Mouse (Mus musculus) layer of hippocampus, postnatal 14 days (tissue): ENCODE measurements around the gene Epn2. TPM values are rescaled to one million over a fixed set of nuclear protein-coding genes. Genes with fewer than 3 reads are reported as not detected.

Source experiments
- DNase-seq, 2 experiments: peaks; one replicate each; pipeline ENCODE4 v3.0.0; 2021 to 2022; ENCODE audit warnings: low spot score in 2 of 2, mixed read lengths in 1 of 2
- long read RNA-seq, 2 experiments: library from polyadenylated mRNA; stranded (forward); transcript quantifications; one replicate each; pipeline ENCODE4 v2.0.0; 2021
- total RNA-seq, 2 experiments: library from RNA; stranded (reverse); gene quantifications; 2 replicates each; pipeline ENCODE4 v1.2.3; 2021

Gene Epn2
- 100 to 1,000 TPM; 147 to 158 TPM for total RNA-seq
- long read RNA-seq, experiment 1, full-length matches to known transcripts, result 27 of 137 reads
- long read RNA-seq, experiment 1, partial matches to known transcripts, result 40 of 137 reads
- long read RNA-seq, experiment 1, other reads (novel, unspliced or antisense), result 70 of 137 reads
- long read RNA-seq, experiment 2, full-length matches to known transcripts, result 14 of 107 reads
- long read RNA-seq, experiment 2, partial matches to known transcripts, result 31 of 107 reads
- long read RNA-seq, experiment 2, other reads (novel, unspliced or antisense), result 62 of 107 reads

DNA sequence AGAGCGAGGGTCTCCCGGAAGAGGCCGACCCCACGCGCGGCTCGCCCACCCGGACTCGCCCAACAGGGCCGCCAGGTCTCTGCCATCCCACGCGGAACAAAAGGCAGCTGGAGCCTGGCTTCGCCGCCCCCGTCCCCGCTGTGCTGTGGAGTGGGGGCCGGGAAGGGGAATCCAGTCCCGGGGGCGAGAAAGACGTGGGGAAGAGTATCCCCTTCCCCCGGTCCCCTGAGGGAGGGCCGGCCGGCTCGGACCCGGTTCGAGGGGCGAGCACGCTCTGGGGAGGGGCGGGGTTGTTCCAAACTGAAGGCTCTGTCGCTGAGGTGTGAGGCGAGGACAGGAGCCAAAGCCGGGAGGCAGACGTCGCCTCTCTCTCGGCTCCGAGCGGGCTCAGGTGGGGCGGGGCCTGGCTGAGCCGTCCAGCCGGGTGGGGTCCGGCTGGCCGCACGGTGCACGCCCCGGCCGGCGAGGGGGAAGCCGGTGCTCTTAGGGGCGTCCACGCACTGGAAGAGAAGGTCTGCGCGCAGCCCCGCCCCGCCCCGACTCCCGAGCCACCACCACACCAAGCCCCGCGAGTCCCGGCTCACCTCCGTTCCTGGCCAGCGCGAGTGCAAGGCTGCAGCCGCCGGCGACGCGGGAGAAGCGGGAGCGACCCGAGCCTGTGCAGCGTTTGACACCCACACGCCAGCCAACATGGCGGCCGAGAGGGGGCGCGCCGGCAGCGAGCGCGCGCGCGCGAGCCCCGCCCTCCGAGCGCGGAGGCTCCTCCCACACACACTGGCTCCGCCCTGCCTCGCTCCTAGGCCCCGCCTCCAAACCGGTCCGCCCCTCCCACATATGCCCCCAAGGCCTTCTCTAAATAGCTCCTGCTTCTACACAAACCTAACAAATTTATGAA, at the start of gene Epn2:
TSS of gene Epn2 (minus strand) at position 705 of the 895 bp plus-strand sequence.
- DNase-seq, result peak; percentile 66 to 72

DNA sequence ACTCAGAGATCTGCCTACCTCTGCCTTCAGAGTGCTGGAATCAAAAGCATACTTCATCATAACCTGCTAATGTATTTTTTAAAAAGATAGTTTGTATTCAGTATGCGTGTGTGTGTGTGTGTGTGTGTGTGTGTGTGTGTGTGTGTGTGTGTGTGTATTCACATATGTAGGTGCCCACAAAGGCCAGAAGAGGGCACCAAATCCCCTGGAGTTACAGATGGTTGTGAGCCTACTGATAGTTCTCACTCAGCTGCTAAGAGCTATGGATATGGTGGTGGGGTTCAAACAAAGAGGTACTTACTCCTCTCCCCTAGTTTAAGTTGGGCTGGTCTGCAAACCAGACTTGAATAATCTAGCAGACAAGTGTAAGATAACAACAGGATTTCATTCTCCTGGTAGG, 47.0 kb upstream of the Epn2 start:
- DNase-seq, result no peak

DNA sequence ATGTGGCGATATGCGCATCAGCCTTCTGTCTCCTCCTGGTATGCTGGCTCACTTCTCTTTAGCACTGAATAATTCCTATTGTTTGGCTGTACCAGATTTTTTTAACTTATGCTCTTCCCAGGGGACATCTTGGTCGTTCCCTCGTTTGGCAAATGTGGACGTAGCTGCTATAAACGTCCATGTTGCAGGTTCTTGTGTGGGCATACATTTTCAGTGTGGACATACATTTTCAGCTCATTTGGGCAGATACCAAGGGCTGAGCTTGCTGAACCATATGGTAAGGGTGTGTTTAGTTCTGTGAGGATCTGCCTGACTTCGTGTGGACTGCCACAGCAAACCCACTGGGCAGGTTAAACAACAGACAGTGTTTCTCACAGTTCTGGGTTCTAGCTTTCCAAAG, 45.6 kb upstream of the Epn2 start:
- no peak for DNase-seq

DNA sequence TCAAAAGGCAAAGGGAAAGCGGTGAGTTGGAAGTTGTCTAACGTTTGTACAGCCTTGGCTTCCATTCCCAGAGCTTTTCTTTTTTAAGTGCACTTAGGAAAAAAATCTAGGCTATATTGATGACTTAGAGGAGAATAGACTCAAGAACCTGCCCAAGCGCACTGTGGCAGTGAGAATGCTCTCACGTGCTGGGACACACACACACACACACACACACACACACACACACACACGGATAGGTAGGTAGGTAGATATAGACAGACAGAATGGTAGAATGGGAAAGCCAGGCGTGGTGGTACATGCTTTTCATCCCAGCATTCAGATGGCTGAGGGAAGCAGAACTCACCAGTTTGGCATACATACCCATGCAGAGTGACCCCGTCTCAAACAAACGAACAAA, 41.3 kb upstream of the Epn2 start:
- no peak for DNase-seq

DNA sequence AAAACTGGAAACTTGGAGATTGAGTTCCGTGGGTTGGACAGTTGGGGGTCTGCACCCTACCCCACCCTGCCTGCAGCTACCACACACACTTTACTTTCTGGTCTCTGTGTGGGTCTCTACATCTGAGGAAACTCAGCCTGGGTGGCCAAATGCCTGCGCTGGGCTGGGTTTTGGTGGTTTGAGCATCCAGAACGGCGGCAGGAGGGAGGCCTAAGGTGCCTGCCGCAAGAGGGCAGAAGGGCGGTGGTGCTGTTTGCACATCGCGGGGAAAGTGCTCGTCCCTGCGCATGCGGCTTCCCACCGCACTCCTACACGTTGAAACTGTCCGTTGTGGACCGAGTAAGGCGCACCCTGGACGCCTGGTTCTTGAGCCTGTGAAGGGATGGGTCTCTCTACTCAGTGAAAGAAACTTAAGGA, 40.8 kb upstream of the Epn2 start:
- peak; percentile 80 to 83 for DNase-seq

DNA sequence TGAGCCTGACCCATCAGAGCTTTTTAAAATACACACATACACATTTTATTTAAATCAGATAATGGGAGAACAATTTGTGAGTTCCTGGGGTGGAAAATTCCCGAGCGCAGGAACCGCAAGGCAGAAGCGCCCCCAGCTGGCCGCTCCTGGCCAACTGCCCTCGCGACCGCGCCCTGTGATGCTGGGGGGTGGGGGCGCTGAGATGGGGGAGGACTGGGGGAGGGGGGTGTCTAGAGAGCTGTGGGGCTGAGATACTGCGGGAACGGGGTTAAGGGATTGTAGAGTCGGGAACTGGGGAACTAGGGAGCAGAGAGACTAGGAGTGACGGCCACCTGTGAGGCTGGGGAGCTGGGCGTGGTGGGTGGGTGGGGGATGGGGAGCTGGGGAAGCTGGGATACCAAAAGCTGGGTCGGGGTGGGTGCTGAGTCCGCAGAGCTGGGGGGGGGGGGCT, 40.3 kb upstream of the Epn2 start:
- peak; percentile 70 to 73 for DNase-seq

DNA sequence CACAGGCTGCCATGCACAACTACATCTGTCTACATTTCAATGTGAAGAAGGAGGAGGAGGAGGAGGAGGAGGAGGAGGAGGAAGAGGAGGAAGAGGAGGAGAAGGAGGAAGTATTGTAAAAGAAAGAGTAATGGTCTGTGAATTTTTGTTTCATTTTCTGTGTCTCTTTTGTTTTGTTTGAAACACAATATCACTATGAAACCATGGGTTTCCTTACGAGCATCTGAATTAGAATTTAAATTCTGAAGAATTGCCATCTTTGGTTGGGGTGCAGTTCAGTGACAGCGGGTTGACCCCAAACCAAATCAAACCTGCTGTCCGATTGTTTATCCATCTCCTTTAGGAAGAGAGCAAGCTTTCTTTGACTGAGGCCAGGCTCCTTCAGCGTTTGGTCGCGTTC, 39.9 kb upstream of the Epn2 start:
- DNase-seq, result no peak

DNA sequence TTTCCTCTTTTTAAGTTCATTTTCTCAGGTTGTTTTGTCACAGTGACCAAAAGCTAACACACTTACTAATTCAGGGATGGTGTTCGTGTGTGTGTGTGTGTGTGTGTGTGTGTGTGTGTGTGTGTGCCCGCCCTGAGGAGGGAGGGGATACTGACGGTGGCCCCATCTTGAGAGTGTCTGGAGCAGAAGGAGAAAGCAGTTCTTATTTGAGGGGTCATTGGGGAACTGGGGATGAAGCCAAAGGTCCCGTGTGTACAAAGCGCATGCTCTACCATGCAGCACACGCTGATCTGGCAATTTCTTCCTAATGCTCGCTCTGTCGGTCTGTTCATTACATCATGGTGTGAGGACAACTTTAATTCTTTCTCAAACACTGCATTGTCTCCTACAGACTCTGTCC, 39.1 kb upstream of the Epn2 start:
- DNase-seq, result no peak

DNA sequence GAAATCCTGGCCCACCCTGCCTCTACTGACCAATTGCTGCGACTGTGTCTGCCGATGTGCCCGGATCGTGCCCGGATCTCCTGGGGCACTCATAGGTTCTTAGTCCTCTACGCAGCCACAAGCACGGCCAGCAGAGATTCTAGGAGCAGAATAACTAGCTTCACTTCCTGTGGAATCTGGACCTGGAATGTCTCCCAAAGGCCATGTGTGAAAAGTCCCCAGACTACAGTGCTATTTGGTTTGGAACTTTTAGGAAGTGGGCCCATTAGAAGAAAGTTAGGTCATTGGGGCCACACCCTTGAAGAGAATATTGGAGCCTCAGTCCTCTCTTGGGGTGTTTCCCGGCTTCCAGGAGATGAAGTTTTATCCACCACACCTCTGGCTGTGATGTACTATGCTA, 38.6 kb upstream of the Epn2 start:
- no peak for DNase-seq

DNA sequence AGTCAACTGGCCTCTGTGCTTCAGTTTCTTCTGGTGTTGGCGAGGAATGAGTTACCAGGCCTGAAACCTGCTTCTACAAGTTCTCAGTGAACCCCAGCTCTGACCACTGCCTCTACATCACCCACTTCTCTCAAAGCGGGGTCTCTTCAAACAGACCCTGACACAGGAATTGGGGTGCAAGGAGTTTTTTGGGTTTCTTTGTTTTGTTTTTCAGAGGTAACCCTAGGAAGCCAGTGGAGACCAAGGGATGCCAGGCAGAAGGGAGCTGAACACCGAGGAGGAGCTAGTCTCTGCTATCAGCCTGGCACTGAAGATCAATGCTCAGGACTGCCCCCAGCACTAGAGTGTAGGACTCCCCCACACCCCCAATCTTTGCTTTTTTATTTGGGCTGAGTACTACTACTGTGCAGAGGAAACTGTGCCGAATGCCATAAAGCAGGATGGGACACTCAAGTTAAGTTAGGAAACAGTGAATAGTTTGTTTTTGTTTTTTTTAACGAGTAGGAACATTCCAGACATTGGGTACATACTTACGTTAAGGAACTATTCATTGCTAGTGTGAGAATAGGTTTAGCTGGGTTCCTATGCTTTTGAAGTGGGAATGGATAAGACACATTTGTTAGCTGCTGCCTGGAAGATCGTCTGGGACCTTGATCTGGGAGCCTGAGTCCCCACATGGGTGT, 37.9 kb upstream of the Epn2 start:
- DNase-seq, result no peak

DNA sequence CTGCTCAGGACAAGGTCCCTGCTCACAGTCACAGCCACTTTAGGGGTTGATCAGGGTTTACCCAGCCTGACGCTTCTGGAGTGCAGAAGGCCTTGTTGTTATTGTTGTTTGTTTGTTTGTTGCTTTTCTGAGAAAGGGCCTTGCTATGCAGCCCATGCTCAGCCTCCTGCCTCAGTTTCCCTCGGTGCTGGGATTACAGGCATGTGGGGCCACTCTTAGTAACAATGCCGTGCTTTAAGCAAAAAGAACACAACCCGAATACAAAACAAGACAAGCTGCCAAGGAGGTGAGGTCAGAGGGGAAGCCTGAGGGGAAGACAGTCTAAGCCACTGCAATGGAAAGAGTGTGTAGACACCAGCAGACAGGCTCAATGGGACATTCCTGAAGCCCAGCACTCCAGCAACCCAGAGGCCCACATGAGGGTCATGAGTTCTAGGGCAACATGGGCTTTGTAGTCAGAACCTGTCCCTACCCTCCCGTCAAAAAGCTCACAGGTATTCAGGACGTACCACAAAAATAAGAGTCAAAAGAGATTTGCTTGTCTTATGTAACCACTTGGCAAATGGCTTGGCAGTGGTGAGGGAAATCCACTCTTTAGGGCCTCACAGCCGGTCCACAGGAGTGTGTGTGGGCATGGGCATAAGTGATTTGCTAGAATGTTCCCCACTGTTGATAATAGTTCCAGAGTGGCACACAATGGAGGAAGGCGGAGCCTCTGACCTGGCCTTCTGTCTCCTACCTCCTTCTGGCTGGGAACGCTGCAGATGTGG, 37.2 kb upstream of the Epn2 start:
- DNase-seq, result no peak

DNA sequence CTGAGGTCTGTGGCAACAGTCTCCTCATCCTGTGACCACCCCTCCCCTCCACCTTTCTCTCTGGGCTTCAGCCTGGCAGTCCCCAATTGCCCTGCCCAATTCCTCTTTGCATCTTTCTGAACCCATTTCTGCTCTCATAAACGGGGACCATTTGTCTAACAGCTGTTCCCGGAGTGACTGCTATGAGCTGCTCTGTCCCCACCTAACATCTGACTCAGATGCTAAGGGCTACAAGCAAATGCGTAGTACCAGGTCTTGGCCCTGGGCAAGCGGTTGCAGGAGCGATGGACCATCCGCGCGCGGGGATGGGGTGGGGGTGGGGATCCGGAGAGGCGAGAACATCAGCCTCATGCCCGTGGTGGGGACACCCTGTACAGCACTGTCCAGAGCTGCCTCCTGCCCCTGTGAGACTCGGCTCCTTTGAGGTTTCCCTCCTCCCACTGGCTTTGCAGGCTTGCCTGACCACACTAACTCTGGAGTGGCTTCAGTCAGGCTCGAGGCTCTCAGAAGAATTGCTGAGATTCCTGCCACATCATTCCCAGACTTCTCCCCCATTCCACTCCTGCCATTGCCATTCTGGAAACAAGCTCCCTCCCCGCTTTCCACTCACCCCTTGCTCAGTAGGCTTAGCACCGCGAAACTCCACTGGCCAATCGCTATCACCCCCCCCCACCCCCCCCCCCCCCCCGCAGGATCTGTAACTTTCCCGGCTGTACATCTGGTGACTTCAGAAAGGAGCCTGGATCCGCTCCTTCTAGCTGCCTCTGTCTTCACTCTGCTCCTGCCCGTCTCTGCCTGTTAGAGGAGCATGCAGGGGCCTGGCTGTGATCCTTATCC, 36.4 kb upstream of the Epn2 start:
- no peak for DNase-seq

DNA sequence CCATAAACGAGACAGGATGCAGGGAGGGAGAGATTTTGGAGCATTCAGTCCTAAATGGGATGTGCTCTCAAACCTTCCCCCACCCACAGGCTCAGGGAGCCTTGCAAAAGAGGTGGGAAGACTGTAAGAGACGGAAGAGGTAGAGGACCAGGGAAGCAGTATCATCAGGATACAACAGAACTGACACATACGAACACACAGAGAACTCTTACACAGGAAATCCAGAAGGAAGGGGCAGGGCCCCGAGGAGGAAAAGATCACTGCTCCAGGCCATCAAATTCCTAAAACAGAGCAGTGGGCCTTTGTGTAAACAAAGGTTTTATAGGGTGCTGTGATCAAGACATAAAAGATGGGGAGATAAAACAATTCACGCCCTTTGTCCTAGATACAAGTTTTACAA, 34.9 kb upstream of the Epn2 start:
- DNase-seq, result no peak

DNA sequence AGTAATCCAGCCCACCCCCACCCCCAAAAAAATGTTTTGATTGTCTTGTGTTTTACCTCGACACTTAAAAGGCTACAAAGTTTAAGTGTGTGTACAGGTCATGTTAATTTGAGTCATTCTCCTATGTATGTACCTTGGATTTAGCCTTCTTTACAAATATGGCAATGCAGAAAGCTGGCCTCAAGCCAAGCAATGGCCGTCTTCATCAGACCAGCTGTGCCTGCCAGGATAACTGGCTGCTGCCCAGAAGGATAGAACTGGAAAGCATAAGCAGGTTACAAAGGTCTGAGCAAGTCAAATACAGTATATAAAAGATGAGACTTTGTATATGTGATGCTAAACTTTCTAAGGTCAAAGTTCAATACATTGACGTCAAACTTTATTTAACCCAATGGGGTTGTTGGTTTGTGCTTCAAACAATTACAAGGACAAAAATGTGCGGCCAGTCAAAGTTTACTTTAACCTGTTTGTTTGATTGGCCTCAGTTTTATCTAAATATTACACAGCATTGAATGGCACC, 32.7 kb upstream of the Epn2 start:
- no peak for DNase-seq

DNA sequence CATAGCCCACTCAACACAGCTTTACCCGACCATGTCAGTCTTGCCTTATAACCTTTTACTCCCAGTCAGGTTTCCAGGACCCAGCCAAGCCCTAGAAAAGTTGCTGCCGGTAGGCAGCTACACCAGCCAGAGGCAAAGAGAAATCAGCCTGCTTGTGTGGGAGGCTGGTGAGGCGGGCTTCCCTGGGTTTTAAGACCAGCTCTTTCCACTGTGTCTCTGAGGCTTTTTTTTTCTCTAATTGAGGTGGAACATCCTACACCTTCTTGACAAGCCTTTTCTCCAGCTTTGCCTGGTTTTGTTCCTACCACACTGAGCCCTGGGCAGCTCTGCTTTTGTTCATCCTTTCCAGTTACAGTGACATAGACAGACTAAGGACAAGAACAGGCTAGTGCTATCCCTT, 31.7 kb upstream of the Epn2 start:
- DNase-seq, result no peak

DNA sequence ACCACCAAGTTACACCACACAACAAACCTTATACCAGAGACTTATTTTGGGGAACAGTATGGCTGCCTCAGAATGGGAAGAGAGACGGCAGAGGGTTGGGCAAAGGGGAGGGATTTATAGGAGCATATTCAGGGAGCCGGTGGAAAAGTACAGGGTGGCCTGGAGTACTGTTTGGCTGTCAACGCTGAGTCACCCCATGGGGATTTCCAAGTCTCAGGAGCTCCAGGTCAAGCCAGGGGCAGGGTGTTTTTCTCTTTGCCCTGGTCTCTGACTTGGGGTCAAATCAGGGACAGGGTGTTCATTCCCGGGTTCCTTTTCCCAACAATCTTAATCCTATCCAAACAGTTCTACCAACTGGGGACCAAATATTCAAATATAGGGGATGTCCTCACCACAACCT, 28.6 kb upstream of the Epn2 start:
- DNase-seq, result no peak

DNA sequence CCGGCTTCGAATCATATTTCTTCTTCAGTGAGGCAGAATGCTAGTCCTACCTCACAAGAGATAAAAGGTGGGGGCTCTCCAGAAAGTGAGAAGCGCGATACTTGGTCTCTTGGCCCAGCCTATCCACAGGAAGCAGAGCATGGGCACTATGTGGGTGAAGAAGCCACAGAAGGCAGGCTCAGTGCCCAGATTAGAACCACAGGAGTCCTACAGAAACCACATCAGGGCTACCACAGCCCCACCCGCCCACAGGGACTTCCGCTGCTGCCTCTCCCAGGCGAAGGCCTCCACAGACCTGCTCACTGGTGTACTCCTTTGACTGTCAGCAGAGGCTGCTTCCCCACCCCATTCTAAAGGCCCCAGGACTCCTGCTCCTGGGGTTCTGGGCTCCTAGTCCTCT, 23.2 kb upstream of the Epn2 start:
- DNase-seq, result no peak

DNA sequence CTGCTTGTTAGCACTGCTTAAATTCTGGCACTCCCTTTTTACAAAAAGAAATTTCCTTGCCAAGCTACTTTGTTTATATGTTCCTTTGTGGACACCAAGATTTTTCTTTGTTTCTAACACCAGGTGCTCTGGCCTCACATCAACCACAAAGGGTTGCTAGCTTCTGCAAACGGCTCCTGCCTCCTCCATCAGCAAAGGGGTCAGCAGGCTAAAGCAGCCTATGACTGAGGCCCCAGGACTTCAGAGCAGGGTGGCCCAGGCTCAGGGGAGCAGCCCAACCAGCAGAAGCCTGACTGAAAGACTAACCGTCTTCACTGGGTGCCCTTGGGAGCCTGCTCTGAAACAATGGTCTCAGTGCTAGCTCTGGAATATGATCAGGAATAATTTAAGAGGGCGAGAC, 22.0 kb upstream of the Epn2 start:
- DNase-seq, result no peak

DNA sequence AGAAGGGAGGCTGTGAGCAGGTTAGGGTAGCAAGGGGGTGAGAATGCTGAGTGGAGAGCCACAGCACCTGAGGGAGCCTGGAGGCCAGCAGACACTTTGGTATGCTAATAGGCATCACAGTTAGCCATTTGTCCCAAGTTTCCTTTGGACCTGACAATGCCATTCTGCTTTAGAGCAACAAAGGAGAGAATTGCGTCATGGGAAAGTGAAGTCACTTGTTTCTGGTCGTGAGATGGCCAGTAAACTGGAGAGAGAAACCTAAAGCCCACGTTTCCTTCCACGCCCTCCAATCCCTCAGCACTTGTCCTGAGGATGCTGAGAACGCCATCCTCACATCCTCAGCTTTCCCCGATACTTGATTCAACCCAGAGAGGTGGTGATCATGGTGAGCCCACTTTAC, 18.9 kb upstream of the Epn2 start:
- DNase-seq, result no peak

DNA sequence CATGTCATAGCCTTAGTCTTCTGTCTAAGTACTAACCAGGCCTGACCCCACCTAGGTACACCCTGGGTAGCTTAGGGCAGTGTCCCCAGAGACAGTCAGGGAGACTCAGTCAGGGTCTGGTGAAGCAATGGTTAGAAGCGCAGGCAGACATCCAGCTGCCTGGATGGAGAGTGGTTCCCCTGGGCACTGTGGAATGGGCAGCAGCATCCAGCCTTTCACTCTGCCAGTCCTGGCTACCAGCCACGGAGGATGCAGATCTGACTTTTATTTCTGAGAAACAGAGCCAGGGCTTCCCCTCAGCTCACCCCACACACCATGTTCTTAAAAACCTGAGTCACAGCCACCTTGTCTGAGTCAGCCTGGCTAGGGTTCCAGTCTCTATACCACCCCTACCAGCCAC, 18.0 kb upstream of the Epn2 start:
- DNase-seq, result no peak
